Mouse (Mus musculus) spleen, adult 18-20 months (tissue): ENCODE measurements around the gene Ppp1r8.

Experiments
- DNase-seq, 2 experiments: peaks; one replicate each; pipeline ENCODE4 v3.0.0; 2022; ENCODE audit warnings: mixed read lengths in 2 of 2

Ppp1r8 gene

DNA sequence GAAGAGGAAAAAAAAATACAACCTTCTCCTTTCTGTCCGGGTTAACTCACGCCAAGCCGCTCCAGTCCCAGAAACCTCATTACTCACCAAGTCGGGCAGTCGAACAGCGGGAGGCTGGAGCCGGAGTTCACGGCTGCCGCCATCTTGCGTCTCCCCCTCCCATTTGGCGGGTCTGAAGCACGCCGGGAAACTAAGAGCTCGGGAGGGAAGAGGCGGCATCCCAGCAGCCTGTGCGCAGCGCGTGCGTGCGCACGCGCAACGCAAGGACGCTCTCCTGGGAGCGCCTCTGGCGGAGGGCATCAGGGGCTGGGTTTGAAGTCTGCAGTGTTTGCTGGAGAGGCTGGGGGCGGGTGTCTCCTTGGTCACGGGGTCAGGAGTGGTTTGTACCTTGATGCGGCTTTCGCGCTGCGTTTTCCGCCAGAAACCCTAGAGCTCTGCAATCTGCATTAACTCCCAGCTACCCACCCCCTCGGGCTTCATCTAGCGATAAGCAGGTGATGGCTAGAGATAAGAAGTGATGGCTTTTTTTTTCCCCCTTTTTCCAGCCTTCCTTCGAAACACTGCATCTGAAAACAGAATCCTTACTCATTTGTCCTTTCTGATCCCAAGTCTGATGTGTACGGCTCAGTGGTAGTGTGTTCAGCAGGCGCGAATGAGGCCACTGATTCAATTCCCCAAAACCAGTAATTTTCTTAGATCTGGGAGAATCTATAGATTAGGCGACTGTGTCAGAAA lies at the start of gene Ppp1r8:
Ppp1r8 (minus strand) TSS at position 200 of the 735 bp plus-strand sequence.
- peak; percentile 73 to 80 for DNase-seq

DNA sequence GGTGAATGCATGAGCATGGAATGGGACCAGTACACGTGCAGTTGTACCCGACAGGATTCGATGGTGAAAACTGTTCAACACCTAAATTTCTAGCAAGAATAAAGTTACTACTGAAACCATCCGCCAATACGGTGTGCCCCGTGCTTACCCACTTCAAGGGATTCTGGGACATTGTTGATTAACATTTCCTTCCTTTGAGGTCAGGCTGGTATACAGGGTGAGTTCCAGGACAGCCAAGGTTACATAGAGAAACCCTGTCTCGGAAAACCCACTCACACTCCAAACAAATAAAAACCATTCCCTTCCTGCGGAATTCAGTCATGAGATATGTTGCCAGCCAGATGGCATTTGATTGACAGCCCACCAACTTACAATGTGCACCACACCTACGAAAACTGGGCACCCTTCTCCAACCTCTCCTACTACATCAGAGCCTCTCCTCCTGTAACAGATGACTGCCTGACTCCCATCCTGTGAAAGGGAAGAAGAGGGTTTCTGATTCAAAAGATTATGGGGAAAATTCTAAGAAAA lies 41.9 kb upstream of the Ppp1r8 start:
- DNase-seq, result no peak

DNA sequence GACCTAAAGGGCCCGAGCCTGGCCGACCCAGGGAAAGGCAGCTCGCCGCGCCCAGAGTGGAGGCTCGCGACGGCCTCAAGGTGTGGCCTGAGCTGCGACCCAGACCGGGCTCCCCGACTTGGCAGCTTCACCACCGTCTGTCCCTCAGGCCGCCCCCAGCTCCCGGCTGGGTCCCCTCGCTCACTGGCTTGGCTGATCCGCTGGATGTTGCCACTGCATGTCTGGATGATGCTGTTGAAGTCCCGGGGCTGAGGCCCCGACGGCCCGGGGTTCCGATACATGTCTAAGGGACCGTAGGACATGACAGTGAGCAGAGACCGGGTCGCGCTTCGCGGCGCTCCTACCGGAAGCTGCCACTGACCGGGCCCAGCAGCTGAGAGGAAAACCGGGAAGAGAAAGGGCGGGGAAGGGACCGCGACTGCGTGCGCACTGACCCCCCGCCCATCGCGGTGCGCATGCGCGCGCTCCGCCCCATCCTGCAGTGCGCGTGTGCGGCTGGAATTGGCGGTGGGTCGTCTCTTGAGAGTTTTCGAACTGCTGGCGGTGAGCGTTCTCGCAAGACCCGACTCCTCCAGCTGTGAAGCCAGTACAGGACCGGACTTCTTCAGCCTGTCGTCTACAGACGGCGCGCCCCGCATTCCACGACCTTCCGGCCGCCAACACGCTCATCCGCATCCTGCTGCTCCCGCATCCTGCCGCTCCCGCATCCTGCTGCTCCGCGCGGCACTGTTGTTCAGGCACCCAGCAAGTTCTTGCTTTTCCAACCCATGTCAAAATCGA lies 41.3 kb upstream of the Ppp1r8 start, which contains the start of gene Stx12:
Stx12 (minus strand) TSS at position 446 of the 780 bp plus-strand sequence.
- DNase-seq, result peak; percentile 73 to 86

DNA sequence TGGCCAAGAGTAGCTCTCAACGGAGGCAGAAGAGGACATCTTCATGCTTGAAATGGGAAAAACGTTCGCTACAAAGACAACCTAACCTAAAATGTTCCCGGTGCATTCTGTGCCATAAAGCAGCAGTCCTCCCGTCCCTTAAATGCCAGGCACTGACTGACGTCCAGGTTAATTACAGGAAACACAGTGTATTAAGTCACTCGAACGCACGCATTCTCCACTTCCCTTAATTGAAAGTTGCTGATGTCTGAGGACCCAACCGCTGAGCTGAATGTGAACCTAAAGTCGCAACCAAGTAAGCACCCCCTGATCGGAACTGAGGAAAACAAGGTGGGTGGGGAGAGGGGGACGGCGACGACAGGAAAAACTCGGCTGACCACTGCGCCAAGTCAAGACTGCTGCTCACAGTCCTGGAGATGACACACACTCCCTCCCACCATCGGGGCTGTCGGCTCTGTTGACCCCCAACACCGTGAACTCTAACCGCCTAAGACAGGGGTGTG lies 40.6 kb upstream of the Ppp1r8 start:
- DNase-seq, result no peak

DNA sequence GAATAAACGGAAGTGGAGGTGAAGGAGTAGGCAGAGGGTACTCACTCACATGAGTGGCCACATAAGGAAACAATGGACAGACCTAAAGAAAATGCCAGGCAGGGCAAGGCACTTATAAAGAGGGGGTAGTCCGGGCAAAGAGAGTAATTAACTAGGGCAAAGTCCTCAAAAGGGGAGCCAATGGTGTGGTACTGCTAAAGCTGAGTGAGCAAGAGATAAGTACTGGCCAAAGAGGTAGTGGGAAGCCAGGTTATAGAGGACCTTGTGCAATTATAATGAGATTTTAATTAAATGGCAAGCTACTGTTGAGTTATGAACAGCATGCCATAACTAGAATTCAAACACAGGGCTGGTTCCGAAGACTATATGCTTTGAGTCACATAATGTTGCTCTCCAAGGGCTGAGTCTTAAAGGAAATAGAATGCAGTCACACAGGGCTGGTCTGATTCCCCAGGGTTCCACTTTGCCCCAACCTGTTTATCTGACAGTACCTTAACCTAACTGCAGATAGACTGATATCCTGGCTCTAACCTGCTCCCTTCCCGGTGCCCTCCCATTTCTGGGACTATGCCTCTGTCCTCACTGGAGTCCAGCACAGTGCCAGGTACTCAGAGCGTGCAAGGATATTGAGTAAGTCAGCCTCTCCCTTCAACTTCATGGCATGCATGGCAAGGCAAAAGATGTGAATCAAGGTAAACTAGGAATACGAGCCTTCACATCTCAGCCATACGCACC lies 31.6 kb upstream of the Ppp1r8 start:
- no peak for DNase-seq

DNA sequence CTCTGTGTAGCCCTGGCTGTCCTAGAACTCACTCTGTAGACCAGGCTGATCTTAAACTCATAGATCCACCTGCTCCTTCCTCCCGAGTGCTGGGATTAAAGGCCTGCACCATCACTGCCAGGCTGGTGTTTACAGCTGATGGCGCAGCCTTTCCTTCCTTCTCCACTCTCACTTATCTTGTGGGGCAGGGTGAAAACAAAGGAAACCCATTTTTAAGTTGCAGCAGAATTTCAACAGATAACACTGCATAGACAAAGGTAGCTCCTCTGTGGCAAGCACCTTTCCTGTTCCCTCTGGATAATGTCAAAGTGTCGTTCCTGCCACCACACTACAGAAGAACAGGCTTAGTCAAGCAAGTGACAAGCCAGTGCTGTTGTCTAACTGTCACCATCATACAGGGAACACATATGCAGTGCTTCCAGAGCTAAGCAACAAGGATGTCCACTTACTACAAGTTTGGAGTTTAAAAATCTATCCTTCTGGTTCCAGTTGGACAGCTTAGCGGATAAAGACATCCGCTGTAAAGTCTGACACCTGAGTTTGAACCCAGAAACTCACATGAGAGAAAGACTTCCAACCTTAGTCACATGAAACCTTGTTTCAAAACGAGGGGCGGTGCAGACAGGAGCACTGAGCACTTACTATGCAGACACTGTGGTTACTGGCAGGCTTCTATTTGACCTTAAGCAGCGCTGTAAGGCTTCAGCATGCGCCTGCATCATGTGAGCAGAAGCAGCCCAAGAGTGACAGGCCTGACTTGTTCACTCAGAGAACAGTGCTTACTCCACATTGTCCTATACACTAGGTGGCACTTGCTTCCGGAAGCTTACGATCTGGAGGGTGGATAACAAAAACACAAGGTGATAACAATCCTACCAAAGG lies 30.8 kb upstream of the Ppp1r8 start:
- no peak for DNase-seq

DNA sequence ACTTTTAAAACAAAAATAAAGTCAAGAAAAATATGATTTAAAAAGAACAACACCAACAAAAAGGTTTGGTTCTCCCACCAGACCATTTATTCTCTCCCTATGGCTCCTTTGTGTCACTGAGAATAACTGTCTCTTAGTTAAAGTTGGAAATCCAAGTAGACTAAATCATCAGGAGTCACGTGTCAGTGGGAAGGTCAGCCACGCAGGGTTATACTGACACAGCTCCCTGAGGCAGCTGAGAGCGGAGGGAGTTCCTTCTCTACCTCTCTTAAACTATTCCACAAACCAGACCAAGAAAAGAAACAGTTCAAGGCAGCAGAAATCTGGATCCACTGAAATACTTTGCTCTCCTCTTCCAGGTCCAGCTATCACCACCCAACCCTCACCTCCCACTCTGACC lies 28.1 kb upstream of the Ppp1r8 start:
- DNase-seq, result no peak

DNA sequence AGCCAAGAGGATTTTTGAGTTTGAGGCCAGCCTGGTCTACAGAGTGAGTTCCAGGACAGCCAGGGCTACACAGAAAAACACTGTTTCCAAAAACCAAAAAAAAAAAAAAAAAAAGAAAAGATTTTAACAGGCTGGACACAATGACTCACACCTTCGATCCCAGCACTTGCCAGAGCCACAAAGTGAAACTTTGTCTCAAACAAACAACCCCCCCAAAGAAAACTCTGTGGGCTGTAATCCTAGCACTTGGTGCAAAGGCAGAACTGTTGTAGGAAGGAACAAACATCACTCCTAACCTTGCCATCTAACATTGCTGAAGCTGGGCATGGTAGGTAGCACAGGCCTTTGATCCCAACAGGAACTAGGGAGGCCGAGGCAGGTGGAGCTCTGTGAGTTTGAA lies 21.9 kb upstream of the Ppp1r8 start:
- no peak for DNase-seq

DNA sequence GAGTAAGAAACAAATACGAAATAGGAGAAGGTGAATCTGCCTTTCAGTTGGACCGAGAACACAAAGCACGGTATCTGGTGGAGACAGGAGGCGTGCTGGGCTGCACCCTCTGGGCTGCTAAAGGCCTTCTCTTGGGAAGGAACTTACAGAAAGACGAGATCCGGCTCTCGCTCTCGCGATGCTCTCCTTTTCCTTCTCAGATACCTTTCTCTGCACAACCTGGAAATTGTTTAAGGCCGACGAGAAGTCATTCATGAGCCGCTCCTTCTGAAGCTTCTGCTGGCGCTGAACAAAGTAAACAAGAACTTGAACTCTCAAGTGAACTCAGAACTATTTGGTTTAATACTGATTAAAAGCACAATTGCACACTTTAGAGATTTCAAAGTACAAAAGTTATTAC lies 20.0 kb upstream of the Ppp1r8 start:
- DNase-seq, result no peak

DNA sequence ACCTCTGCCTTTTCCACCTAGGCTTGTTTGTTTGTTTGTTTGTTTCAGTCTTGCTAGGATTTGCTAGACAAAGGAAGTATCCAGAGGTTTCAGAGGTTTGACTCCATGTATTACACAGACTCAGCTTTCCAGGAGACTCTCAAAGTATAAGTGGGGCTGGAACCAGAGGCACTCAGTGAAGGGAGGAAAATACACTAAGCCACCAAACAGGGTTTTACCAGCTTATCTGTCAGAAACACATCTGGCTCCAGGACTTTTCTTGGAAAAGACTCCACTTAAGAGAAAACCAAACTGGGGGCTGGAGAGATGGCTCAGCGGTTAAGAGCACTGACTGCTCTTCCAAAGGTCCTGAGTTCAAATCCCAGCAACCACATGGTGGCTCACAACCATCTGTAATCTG lies 17.9 kb upstream of the Ppp1r8 start:
- DNase-seq, result no peak

DNA sequence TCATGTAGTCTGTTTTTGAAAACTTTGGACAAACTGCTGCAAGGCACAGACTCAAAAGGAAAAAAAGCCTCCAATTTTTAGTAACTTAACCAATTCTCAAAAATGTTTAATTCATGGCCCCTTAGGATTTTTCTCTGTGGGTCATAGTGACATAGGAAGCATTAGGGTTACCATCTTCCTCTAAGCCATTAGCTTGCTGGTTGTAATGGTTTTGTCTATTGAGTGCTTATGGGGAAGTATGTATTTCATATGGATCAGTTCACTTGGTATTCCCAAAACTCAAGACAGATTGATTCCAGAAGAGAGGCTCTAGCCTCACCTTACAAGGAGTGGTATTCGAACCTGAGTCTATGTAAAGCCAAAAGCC lies 719 bp upstream of the Ppp1r8 start:
- no peak for DNase-seq

DNA sequence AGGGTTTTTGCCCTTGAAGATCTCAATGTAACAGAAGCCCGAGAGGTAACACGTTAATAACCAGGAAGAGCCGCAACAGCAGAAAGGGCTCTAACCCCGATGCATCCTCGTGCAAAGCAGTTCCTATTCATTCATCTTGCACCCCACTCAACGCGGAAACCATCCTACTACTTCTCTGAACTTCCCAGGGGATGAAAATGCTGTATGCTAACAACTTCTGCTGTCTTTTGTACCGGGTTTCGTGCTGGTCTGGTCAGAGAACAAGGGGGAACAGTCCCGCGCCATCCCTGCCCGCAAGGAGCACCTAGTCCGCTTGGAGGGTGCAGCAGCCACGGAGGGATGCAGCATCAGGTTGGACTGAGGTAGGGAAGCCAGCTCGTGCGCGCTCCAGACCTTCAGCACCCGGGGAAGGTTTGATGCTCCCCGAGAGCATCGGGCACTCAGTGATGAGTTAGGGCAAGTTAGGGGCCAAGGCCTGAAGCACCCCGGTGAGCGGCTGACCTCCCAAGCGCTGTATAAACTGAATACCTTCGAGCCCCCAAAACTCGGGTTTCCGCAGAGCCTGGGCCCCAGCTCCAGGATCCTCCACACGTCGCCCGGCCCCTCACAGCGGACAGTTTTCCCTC lies 575 bp downstream of the Ppp1r8 start:
- DNase-seq, result peak; percentile 7 to 21

DNA sequence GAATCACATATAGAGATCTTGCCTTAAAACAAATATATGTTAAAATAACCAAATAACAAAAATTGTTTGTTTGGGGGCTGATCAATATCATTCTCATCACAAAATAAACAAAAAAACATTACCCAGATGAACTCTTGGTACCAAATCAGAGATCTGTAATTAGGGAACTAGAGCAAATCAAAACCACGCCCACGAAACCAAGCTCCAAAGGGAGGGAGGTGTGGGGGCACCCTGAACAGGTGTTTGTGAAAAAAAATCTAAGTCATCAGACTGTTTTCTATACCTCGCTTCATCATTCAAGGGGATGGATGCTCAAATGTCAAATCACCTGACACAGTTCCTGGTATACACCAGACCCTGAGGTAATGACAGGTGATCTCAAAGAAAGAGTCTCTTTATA lies 1.5 kb downstream of the Ppp1r8 start:
- no peak for DNase-seq

DNA sequence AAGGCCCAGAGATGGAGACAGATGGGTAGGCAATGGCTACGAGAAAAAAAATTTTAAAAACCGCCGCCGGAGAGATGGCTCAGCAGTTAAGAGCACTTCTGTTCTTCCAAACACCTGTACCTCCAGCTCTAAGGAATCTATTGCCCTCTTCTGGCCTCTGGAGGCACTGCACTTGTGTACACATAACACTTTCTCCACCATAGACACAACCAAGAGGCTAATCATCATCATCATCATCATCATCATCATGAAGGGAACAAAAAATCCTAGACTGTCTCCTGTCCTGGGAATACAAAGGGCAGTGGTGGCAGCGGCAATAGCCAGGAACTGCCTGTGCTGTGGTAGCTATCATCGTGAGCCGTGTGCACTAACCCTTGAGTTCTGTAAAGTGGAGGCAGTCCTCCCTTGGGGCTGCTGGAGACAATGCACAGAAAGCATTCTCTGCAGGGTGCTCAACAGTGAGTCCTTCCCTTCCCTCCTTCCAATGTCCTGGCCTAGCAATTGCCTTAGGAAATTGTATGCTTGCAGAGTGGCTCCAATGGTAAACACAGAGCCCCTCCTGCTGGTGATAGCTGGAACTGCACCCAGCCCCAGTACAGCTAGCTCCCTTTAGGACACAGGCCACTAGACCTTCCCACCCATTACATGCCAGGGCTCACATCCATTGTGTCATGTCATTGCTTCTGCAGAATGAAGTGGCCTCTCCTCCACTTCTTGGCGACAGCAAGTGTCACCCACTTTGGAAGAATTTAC lies 19.2 kb downstream of the Ppp1r8 start:
- peak; percentile 68 to 89 for DNase-seq

DNA sequence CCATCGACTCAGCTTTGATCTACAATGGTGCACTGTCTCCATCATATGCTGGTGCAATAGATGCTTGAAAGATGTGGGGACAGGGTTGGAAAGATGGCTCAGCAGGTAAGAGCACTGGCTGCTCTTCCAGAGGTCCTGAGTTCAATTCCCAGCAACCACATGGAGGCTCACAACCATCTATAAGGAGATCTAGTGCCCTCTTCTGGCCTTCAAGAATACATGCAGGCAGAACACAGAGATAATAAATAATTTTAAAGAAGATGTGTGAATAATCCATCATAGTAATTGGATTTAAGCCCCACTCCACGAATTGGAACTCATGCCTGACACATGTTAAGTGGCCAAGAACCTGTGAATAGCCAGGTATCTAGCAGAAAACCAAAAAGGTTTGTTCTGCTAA lies 24.5 kb downstream of the Ppp1r8 start:
- no peak for DNase-seq

DNA sequence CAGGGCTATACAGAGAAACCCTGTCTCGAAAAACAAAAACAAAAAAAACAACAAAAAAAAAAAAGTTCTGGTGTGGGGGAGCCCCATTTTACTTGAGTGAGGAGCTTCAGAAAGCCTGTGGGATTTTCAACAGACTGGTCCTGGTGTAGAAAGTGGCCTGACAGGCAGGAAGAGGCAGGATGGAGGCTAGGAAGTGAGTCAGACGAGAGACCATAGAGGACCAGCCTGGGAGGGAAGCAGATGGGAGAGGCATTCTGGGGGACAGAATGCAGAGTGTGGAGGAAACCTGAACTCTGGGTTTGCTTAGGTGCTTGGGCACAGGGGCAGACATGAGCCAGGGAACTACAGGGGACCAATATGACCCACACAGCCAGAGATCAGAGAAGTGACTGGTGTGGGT lies 26.1 kb downstream of the Ppp1r8 start:
- no peak for DNase-seq

DNA sequence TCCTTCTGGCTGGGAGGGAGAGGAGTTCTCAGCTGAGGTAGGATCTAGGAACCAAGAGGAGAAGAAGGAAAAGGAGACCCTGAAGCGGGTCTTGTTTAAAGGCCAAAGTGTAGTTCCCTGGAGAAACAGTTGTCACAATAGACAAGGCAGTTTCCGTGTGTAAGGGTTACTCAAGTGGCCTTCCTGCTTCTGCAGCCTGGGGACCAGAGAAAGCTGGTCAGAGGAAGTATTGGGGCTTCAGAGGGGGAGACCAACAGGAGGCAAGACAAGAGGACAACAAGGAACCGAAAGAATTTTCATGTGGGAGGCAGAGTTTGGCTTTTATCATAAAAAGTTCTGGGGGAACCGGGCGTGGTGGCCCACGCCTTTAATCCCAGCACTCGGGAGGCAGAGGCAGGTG lies 26.6 kb downstream of the Ppp1r8 start:
- peak in 1 of 2 experiments; percentile 23 for DNase-seq

DNA sequence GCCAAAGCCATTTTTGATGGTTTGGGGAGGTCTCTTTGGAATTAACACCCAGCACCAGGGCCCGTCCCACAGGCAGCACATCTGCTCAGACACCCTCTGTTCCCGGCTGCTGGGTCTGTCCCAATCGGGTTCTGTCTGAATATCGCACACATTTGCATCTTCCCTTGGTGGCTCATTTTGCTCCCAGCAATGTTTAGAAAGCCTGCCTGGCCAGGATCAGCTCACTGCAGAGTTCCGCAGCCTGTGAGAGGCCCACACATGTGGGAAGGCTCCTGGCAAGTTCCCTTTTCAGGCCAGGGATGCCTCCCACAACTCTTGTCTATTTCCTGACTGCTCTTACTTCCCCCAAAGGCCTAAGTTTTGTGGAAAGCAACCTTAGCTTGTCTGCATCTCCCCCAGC lies 33.3 kb downstream of the Ppp1r8 start:
- DNase-seq, result peak in 1 of 2 experiments; percentile 12

DNA sequence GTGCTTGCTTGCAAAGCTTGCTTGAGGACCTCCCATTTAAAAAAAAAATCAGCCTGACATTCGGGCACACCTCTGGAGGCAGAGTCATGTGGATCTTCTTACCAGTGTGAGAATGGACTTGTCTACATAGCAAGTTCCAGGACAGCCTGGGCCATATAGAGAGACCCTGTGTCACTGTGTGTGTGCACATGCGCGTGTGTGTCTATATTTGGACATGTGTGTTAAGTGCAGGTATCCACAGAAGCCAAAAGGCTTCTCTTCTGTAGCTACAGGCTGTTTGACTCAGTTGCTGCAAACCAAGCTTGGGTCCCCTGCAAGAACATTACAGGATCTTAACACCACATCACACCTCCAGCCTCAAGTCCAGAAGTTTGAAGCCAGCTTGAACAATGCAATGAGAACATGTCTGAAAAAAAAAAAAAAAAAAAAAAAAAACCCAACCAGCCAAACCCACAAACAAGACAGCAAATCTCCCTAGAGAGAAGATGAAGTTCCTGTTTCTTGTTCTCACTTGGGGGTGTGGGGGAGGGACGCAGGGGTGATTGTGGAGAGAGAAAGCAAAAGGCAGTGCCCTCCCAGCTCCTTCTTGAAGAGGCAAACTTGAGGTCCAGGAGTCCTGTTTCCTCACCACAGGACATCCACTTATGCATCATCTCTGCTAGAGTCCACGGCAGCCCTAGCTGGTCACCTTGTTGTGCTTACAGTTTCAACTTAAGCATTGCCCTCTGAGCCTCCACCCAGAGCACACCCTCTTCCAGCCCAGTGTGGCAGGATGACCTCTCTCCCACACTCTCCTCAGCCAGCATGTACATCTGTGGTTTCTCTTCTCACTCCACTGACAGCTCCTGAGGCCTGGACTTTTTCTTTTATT lies 35.0 kb downstream of the Ppp1r8 start:
- DNase-seq, result peak; percentile 64 to 67
